Mouse (Mus musculus) limb, embryonic 12.5 days (tissue): ENCODE data around the gene Sept12. TPM values are rescaled to one million over a fixed set of nuclear protein-coding genes. Genes with fewer than 3 reads are reported as not detected.

Experiments
- ATAC-seq: fragments of 200-750 bp; cut with Nextera tagmentation; 2 replicates; pipeline ENCODE4 v1.8.0; 2017; ENCODE audit warnings: low read depth, moderate TSS enrichment; ENCODE audit not compliant: insufficient number of reproducible peaks, insufficient read depth, low FRiP score, low TSS enrichment
- H3K27ac ChIP-seq: fragments of 300-500 bp; sonication (generic); 2 replicates; pipeline ENCODE4 v1.5.1; 2016; ENCODE audit warnings: mild to moderate bottlenecking, moderate library complexity
- H3K27me3 ChIP-seq: fragments of 300-500 bp; sonication (generic); 2 replicates; pipeline ENCODE4 v1.6.1; 2016; ENCODE audit warnings: mild to moderate bottlenecking, moderate library complexity
- H3K36me3 ChIP-seq: fragments of 300-500 bp; sonication (generic); 2 replicates; pipeline ENCODE4 v1.6.1; 2016; ENCODE audit warnings: mild to moderate bottlenecking, moderate library complexity
- H3K4me1 ChIP-seq: fragments of 300-500 bp; sonication (generic); replicated peaks from 2 replicates; pipeline ENCODE4 v1.6.1; 2016
- H3K4me2 ChIP-seq: fragments of 300-500 bp; sonication (generic); 2 replicates; pipeline ENCODE4 v1.6.1; 2016; ENCODE audit warnings: mild to moderate bottlenecking, moderate library complexity
- H3K4me3 ChIP-seq: fragments of 300-500 bp; sonication (generic); replicated peaks from 2 replicates; pipeline ENCODE4 v1.5.1; 2016; ENCODE audit warnings: mild to moderate bottlenecking
- H3K9ac ChIP-seq: fragments of 300-500 bp; sonication (generic); replicated peaks from 2 replicates; pipeline ENCODE4 v1.6.1; 2016; ENCODE audit warnings: mild to moderate bottlenecking, moderate library complexity
- H3K9me3 ChIP-seq: fragments of 300-500 bp; sonication (generic); 2 replicates; pipeline ENCODE4 v1.6.1; 2016; ENCODE audit warnings: mild to moderate bottlenecking, moderate library complexity
- WGBS: fragments of 180-500 bp; shearing (Covaris S2); methylation state at CpG from one replicate; pipeline ENCODE4 v1.1.7; 2016; 5-methylcytosine and 5-hydroxymethylcytosine counted together
- polyA plus RNA-seq: library from polyadenylated mRNA; unstranded; fragments of >200 nt; fragmentation: Nextera tagmentation; extraction: Ambion mirVana; gene quantifications from 2 replicates; pipeline ENCODE4 v1.2.1, GENCODE M21; 2016

Gene Sept12
- 0.08 TPM in 1 of 2 replicates, not detected in the other for polyA plus RNA-seq

GRCm38 (mm10) chr16:4997553-4997952 is at the start of gene Sept12:
Sept12 (minus strand) TSS chr16:4997852.
- Histone ChIP-seq H3K4me2 (no peak within 1 kb of the TSS), H3K36me3 (no peaks in the 10 kb centered on the region), H3K4me1 (peaks cover 6% of the 10 kb centered on the region; the same call in 1 of the 2 replicates), H3K27ac (no peak within 1 kb of the TSS), H3K4me3 (no peak within 1 kb of the TSS), H3K27me3 (no peaks in the 10 kb centered on the region), H3K9me3 (no peaks in the 10 kb centered on the region), H3K9ac (no peak within 1 kb of the TSS)
- ATAC-seq = no peak
- WGBS = 22% methylated on average over 3 of the region's 3 CpGs

- Histone ChIP-seq H3K4me1 (peaks cover 15% of the 10 kb centered on the region; the same call in 1 of the 2 replicates), H3K4me2 (no peak overlapping the region), H3K36me3 (peaks cover 74% of the 10 kb centered on the region), H3K9ac (no peak overlapping the region), H3K27me3 (no peaks in the 10 kb centered on the region), H3K9me3 (no peaks in the 10 kb centered on the region), H3K27ac (no peak overlapping the region), H3K4me3 (no peak overlapping the region)
- no peak for ATAC-seq
- 97% methylated on average over 3 of the region's 3 CpGs for WGBS
Observed at GRCm38 (mm10) chr16:5045322-5045721, 47.7 kb upstream of the Sept12 start.

- H3K27me3 ChIP-seq = no peaks in the 10 kb centered on the region
- no peak for ATAC-seq
- H3K9ac ChIP-seq = no peak overlapping the region
- H3K36me3 ChIP-seq = peaks cover 100% of the 10 kb centered on the region
- H3K9me3 ChIP-seq = no peaks in the 10 kb centered on the region
- no peak overlapping the region for H3K4me2 ChIP-seq
- 89% methylated on average over 5 of the region's 5 CpGs for WGBS
- H3K4me3 ChIP-seq = no peak overlapping the region
- H3K27ac ChIP-seq = no peak overlapping the region
- H3K4me1 ChIP-seq = no peaks in the 10 kb centered on the region
Observed at GRCm38 (mm10) chr16:5036649-5037234, 39.1 kb upstream of the Sept12 start.

- no peak overlapping the region for H3K4me3 ChIP-seq
- H3K9me3 ChIP-seq = no peaks in the 10 kb centered on the region
- H3K36me3 ChIP-seq = peaks cover 100% of the 10 kb centered on the region
- WGBS = 94% methylated on average over 3 of the region's 3 CpGs
- no peak for ATAC-seq
- no peak overlapping the region for H3K4me2 ChIP-seq
- H3K27me3 ChIP-seq = no peaks in the 10 kb centered on the region
- H3K4me1 ChIP-seq = no peaks in the 10 kb centered on the region
- H3K9ac ChIP-seq = no peak overlapping the region
- H3K27ac ChIP-seq = no peak overlapping the region
Observed at GRCm38 (mm10) chr16:5035591-5035990, 37.9 kb upstream of the Sept12 start.

GRCm38 (mm10) chr16:5029847-5030246 is 32.2 kb upstream of the Sept12 start:
- ATAC-seq = no peak

GRCm38 (mm10) chr16:5024021-5024420 is 26.4 kb upstream of the Sept12 start:
- H3K9me3 ChIP-seq = no peaks in the 10 kb centered on the region
- no peak overlapping the region for H3K9ac ChIP-seq
- no peak overlapping the region for H3K4me2 ChIP-seq
- no peak overlapping the region for H3K27ac ChIP-seq
- ATAC-seq = no peak
- H3K27me3 ChIP-seq = no peaks in the 10 kb centered on the region
- H3K4me1 ChIP-seq = no peaks in the 10 kb centered on the region
- 97% methylated on average over 3 of the region's 3 CpGs for WGBS
- no peak overlapping the region for H3K4me3 ChIP-seq
- H3K36me3 ChIP-seq = peaks cover 98% of the 10 kb centered on the region

More at GRCm38 (mm10) chr16:5029847-5030246, 32.2 kb upstream of the Sept12 start:
- WGBS = 65% methylated on average over 2 of the region's 2 CpGs
- H3K4me1 ChIP-seq = no peaks in the 10 kb centered on the region
- H3K36me3 ChIP-seq = peaks cover 98% of the 10 kb centered on the region
- no peak overlapping the region for H3K9ac ChIP-seq
- H3K27me3 ChIP-seq = no peaks in the 10 kb centered on the region
- no peaks in the 10 kb centered on the region for H3K9me3 ChIP-seq
- H3K4me2 ChIP-seq = no peak overlapping the region
- no peak overlapping the region for H3K4me3 ChIP-seq
- H3K27ac ChIP-seq = no peak overlapping the region

GRCm38 (mm10) chr16:5014578-5014977 is 16.9 kb upstream of the Sept12 start:
- ATAC-seq = no peak
- Histone ChIP-seq H3K36me3 (peaks cover 67% of the 10 kb centered on the region), H3K4me1 (peaks cover 10% of the 10 kb centered on the region), H3K4me2 (no peak overlapping the region), H3K27ac (peak overlapping the region; percentile 31; the same call in 1 of the 2 replicates), H3K4me3 (no peak overlapping the region), H3K9me3 (no peaks in the 10 kb centered on the region), H3K27me3 (no peaks in the 10 kb centered on the region), H3K9ac (no peak overlapping the region)
- 92% methylated on average over 4 of the region's 4 CpGs for WGBS

GRCm38 (mm10) chr16:5013054-5013838 is 15.6 kb upstream of the Sept12 start, which contains the start of gene Rogdi:
Rogdi (minus strand) TSS chr16:5013553.
- Histone ChIP-seq H3K9ac (peak within 1 kb of the TSS; percentile 72), H3K27me3 (no peaks in the 10 kb centered on the region), H3K27ac (peak within 1 kb of the TSS; percentile 42; the same call in 1 of the 2 replicates), H3K4me3 (peak within 1 kb of the TSS; percentile 70), H3K4me1 (peaks cover 10% of the 10 kb centered on the region), H3K9me3 (no peaks in the 10 kb centered on the region), H3K36me3 (peaks cover 63% of the 10 kb centered on the region), H3K4me2 (peak within 1 kb of the TSS; percentile 84)
- ATAC-seq = peak; percentile 97
- WGBS = under 1% methylated on average over 63 of the region's 63 CpGs

GRCm38 (mm10) chr16:5012036-5013005 is 14.7 kb upstream of the Sept12 start:
- H3K4me3 ChIP-seq = peak overlapping the region; percentile 70
- H3K36me3 ChIP-seq = peaks cover 54% of the 10 kb centered on the region
- peaks cover 10% of the 10 kb centered on the region for H3K4me1 ChIP-seq
- peak overlapping the region; percentile 72 for H3K9ac ChIP-seq
- ATAC-seq = no peak
- H3K9me3 ChIP-seq = no peaks in the 10 kb centered on the region
- 49% methylated on average over 13 of the region's 13 CpGs for WGBS
- peak overlapping the region; percentile 84 for H3K4me2 ChIP-seq
- H3K27ac ChIP-seq = no peak overlapping the region
- no peaks in the 10 kb centered on the region for H3K27me3 ChIP-seq

- Histone ChIP-seq H3K4me3 (no peak overlapping the region), H3K27ac (no peak overlapping the region), H3K9ac (no peak overlapping the region), H3K4me1 (peaks cover 10% of the 10 kb centered on the region), H3K27me3 (no peaks in the 10 kb centered on the region), H3K4me2 (no peak overlapping the region), H3K9me3 (no peaks in the 10 kb centered on the region), H3K36me3 (peaks cover 43% of the 10 kb centered on the region)
- no peak for ATAC-seq
- 90% methylated on average over 7 of the region's 7 CpGs for WGBS
Observed at GRCm38 (mm10) chr16:5011285-5011684, 13.6 kb upstream of the Sept12 start.
